Mouse (Mus musculus) gastrocnemius, postnatal 10 days (tissue): ENCODE measurements around the gene Polr2c. TPM values are rescaled to one million over a fixed set of nuclear protein-coding genes. Genes with fewer than 3 reads are reported as not detected.
"Not testable (repeated sequence)": the region's sequence is repeated elsewhere in the genome, so short reads cannot be mapped to it uniquely, and the experiment has no call there.

ENCODE experiments used
- DNase-seq: peaks from one replicate; pipeline ENCODE4 v3.0.0; 2021; ENCODE audit warnings: mixed read lengths
- long read RNA-seq, 2 experiments: library from polyadenylated mRNA; stranded (forward); transcript quantifications; one replicate each; pipeline ENCODE4 v2.0.0; 2021
- total RNA-seq, 2 experiments: library from RNA; stranded (reverse); gene quantifications; 2 replicates each; pipeline ENCODE4 v1.2.3; 2021

The Polr2c gene
- 10 to 100 TPM; 37.6 to 43.6 TPM for total RNA-seq
- long read RNA-seq, experiment 1, transcript Polr2c-201 (9 exons, 1,580 nt) = major isoform, 67 of 85 reads
- long read RNA-seq, experiment 1, partial matches to known transcripts = 2 of 85 reads
- long read RNA-seq, experiment 1, other reads (novel, unspliced or antisense) = 15 of 85 reads
- long read RNA-seq, experiment 2, transcript Polr2c-201 (9 exons, 1,580 nt) = major isoform, 70 of 97 reads
- long read RNA-seq, experiment 2, partial matches to known transcripts = 1 of 97 reads
- long read RNA-seq, experiment 2, other reads (novel, unspliced or antisense) = 26 of 97 reads

DNA sequence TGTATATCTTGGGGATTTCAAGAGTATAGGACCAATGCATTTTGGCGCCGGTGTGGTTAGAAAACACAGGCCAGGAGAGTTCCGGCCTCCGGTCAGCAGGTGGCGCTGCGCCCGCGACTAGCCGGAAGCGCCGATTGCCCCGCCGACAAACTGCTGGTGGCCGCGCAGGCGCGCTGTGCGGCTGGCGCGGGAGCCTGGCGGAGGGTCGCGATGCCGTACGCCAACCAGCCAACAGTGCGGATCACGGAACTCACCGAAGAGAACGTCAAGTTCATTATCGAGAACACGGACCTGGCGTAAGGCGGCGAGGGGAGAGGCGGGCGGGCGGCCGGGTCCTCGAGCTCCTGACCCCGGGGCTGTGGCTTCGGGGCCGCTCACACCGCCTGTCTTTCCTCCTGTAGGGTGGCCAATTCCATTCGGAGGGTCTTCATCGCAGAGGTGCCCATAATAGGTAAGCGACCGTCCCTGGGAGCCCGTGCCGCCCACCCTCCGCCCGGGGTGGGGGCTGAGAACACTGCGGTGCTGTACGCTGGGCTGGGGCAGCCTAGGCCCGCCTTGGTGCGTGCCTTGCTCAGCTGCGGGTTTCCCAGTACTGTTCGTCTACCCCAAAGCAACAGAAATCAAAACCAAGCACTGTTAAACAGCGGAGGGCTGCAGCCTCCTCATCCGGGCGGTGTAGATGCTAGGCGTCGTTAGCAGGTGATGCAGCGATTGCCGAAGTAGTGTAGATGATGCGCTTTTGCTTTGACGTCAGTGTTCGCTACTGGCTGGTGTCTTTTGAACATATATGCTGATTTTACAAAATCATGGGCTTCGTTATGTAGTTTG lies at the start of gene Polr2c:
TSS of gene Polr2c (plus strand) at position 105 of the 828 bp plus-strand sequence.
- DNase-seq = peak; percentile 95

DNA sequence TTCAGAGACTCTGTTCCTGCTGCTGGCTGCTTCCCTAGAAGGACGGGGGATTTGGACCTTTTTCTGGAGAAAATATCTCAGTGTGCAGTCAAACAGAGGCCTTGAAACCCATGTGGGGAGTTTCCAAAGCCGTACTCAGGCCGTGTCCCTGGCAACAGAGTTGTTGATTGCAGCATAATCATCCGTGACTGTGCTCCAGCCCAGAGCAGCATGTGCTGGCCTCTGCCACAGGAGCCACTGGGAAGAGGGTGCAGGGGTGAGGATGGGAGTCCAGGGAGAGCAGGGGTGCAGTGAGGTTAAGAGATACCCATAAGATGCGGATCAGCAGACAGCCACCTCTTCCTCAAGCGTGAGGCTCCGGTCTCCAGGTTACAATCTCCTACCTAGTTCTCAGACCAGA lies 49.7 kb upstream of the Polr2c start:
- DNase-seq = no peak

DNA sequence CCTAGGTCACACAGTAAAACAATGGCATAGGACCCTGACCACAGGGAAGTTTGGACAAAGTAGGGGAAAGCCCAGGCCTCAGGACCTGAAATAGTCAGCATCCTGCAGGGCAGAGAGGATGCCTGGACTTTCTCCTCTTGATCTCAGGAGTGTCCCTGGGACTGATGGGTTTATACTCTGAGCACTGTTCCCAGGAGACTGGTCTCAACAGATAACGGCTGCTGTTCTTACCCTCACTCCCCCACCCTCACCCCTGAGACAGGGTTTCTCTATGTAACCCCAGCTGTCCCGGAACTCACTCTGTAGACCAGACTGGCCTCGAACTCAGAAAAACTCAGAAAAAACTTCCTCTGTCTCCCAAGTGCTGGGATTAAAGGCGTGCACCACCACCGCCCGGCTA lies 48.9 kb upstream of the Polr2c start:
- DNase-seq = no peak

- DNase-seq = no peak
Measured at GRCm38 (mm10) chr8:94810153-94810552, 47.1 kb upstream of the Polr2c start, which contains the start of gene Ccl17. Gene Ccl17, plus strand, starts transcription at chr8:94810453.

DNA sequence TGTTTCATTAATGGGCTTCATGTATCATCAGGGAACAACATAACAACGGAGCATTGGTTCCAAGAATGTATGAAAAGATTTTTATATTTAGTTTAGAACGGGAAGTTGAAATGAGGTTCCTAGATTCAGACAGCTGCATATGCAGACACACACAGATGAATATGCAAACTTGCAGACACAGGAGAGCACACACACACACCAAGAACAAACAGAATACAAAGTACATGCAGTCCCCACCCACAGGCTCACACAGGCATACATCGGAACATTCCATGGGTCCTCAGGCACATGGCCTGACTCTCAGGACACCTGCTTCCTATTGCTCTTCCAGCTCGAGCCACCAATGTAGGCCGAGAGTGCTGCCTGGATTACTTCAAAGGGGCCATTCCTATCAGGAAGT lies 46.4 kb upstream of the Polr2c start:
- DNase-seq = no peak

GRCm38 (mm10) chr8:94811654-94812053 lies 45.6 kb upstream of the Polr2c start:
- DNase-seq = no peak

GRCm38 (mm10) chr8:94812645-94813098 lies 44.6 kb upstream of the Polr2c start:
- peak; percentile 83 for DNase-seq

DNA sequence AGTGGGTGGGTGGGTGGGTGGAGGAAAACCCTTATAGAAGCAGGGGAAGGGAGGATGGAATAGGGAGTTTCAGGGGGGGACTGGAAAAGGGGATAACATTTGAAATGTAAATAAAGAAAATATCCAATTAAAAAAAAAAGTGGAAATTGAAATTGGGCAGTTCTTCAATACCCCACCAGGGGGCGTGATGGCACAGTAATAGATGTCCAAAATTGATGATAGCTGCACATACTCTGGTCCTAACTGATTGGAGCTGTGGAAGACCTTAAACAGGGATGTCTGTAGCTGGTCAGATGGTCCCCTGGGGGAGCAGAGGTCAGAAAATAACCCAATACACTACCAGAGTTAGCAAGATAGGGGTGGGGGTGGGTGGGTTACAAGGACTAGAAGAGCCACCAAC lies 42.7 kb upstream of the Polr2c start:
- no peak for DNase-seq

GRCm38 (mm10) chr8:94817933-94818332 lies 39.3 kb upstream of the Polr2c start:
- DNase-seq = no peak

GRCm38 (mm10) chr8:94819671-94820179 lies 37.5 kb upstream of the Polr2c start:
- DNase-seq = no peak

DNA sequence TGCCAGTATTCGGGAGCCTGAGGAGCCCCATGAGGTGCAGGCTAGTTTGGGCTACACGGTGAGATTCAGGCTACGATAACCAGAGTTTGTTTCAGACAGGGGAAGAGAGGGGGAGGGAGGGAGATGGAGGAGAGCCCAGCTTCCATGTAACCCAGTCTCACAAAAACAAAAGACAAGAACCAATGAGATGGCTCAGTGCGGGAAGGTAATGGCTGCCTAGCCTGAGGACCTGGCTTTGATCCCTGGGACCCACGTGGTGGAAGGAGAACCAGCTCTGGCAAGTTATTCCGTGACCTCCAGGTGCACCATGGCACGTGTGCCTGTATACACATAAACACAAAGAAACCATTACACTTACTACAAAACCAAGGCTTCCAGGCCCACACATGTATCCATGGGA lies 36.7 kb upstream of the Polr2c start:
- DNase-seq = no peak

DNA sequence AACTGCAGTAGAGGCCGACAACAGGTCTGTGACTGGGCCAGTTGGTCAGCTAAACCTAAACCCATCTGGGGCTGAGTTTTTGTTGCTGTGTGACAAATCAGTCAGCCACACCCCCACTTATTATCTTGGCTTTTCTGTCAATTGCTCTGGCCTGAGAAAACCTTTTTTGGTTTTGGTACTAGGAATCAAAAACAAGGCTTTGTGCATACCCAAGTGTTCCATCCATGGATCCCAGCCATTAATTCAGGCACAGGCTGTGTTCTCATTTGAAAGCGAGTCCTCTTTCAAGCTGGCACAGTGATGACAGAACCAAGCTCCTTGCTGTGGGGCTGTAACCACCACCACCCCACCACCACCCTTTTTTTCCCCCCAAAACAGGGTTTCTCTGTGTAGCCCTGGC lies 35.9 kb upstream of the Polr2c start:
- no peak for DNase-seq

DNA sequence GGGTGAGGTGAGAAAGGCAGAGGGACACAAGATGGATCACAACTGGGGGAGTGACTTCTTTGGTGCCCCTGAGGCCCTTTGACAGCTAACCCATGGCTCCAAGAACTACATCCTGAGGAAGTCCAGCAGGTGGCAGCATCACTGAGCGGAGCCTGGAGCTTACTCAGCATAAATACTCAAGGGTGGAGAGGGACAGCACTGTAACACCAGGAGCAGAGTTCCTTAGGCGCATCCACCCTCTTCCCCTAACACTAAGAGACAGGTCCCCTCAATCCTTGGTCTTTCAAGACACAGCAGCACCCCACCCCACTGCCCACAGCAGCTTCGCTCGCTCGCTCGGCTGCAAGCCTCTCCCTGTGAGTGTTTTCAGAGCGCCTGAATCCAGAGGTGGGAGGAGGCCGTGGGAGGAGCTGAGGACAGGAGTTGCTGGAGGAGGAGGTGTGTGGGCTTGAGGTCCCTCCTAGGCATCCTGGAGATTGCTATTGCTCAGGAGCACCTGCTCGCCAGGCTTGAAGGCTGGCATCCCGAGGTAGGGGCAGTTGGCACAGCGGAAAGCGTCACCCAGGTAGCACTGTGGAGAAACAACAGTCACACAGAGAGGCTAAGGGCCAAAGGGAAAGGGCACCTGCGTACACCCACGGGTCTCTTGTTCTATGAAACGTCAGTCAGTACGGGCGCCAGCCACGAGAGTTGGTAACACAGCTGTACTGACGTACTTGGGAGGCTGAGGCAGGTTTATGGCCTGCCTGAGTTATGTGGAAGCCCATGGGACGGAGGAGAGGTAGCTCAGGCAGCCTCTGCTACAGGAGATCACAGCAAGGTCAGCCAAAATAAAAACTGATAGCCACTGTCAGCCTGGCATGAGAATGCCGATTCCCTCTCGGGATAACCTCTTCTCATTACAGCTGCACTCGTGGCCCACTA lies 34.4 kb upstream of the Polr2c start:
- DNase-seq = peak; percentile 56

- DNase-seq = no peak
Measured at GRCm38 (mm10) chr8:94825170-94825569, 32.1 kb upstream of the Polr2c start.

DNA sequence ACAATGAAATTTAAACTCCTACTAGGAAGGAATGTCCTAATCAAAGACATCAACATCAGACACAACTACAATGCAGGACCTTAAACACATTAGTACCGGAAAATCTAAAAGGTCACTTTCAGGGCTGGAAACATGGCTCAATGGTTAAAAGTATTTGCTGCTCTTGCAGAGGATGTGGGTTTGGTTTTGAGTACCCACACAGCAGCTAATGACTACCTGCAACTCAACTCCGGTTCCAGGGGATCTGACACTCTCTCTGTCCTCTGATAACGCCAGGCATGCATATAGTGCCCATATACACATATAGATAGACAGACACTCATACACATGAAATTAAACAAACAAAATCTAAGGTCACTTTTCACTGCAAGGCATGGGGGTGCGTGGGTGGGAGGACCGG lies 31.0 kb upstream of the Polr2c start:
- no peak for DNase-seq

GRCm38 (mm10) chr8:94828284-94828683 lies 29.0 kb upstream of the Polr2c start:
- DNase-seq = no peak

DNA sequence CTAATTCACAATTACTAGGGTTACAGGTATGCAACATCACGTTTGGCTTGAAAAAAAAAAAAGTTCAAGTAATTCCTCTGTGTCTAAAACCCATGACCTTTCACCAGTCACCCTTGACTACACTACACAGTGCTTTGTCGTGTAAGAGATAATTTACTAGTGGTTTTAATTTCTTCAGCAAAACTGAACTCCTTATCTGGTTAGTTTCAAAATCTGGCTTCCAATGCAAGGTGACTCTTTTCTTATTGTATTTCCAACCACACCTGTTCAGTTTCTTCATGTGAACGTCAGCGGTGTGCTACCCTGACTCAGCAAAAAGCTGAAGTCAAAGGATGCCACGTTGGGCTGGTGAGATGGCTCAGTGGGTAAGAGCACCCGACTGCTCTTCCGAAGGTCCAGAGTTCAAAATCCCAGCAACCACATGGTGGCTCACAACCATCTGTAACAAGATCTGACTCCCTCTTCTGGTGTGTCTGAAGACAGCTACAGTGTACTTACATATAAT lies 23.3 kb upstream of the Polr2c start:
- not testable (repeated sequence) for DNase-seq

GRCm38 (mm10) chr8:94835751-94836150 lies 21.5 kb upstream of the Polr2c start:
- DNase-seq = not testable (repeated sequence)

GRCm38 (mm10) chr8:94836456-94837240 lies 20.6 kb upstream of the Polr2c start:
- DNase-seq = no peak

DNA sequence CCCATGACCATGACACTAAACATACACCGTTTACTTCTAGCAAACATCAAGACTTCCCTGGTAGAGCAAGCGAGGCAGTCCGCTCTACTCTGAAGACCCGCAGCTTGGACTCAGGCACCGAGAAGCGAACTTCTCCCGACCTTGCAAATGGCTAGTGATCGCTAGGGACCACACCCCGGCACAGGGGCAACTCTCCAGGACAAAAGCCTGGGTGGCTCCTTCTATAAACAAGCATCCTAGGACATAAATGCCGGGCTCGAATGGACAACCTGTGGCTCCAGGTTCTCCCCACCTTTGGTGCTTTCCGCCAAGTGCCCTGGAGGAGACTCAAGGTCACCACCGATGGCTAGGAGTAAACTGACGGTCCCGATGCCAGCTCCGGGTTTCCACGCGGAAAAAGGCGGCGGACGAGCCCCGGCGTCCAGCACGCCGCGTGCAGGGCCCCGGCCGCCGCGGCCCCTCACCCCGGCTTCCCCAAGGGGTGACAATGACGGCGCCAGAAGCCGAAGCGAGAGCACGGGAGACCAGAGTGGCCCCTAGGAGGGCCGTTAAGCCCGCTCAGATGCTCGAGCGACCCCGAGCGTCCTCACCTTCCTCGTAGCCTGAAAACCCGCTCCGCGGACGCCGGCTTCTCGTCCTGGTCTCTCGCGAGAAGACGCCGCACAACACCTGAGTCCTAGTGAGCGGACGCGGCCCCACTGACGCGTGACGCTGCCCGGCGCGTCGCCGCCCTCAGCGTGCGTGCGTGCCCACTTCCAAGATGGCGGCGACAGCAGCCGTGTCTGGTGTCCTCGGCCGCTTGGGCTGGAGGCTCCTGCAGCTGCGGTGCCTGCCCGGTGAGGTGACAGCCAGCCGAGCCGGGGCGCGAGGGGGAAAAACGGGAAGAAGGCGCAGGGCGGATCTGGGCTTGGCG lies 19.3 kb upstream of the Polr2c start, which contains the start of the genes Coq9 and Ciapin1:
TSS of gene Coq9 (plus strand) at position 660 of the 913 bp plus-strand sequence.
TSS of gene Ciapin1 (minus strand) at position 697 of the 913 bp plus-strand sequence.
- DNase-seq = peak; percentile 93
